Mouse (Mus musculus) embryonic fibroblast, embryonic 13.5 days (primary cell): ENCODE data around the gene Uqcc3.

Experiments used
- CTCF ChIP-seq: IDR thresholded peaks from 2 replicates; pipeline ENCODE4 v1.5.1; 2011; ENCODE audit warnings: mild to moderate bottlenecking, control low read depth, low read length, moderate library complexity, borderline replicate concordance; ENCODE audit not compliant: insufficient read depth
- POLR2A ChIP-seq: IDR thresholded peaks from 2 replicates; pipeline ENCODE4 v1.6.1; 2011; ENCODE audit warnings: low read depth, mild to moderate bottlenecking, control low read depth, low read length, moderate library complexity

- no peak for TF ChIP-seq CTCF
- TF ChIP-seq POLR2A: no peak
Observed at GRCm38 (mm10) chr19:8919000-8919399, 38.3 kb upstream of the Uqcc3 start.
